Mouse (Mus musculus) heart, embryonic 11.5 days (tissue): ENCODE measurements around the gene Plek. TPM values are rescaled to one million over a fixed set of nuclear protein-coding genes. Genes with fewer than 3 reads are reported as not detected.
A peak's percentile ranks its signal among the peaks of the same experiment; 100 is the strongest.

Experiments used
- ATAC-seq: fragments of 200-750 bp; cut with Nextera tagmentation; replicated peaks from 2 replicates; pipeline ENCODE4 v1.8.0; 2017; ENCODE audit warnings: moderate library complexity; ENCODE audit not compliant: insufficient number of reproducible peaks, low FRiP score, low TSS enrichment
- H3K27ac ChIP-seq: fragments of 300-500 bp; sonication (generic); 2 replicates; pipeline ENCODE4 v1.5.1; 2014; ENCODE audit warnings: mild to moderate bottlenecking, low read depth, low read length
- H3K27me3 ChIP-seq: fragments of 300-500 bp; sonication (generic); 2 replicates; pipeline ENCODE4 v1.6.1; 2014; ENCODE audit warnings: mild to moderate bottlenecking, low read length, mixed read lengths; ENCODE audit not compliant: control insufficient read depth, insufficient read depth
- H3K36me3 ChIP-seq: fragments of 300-500 bp; sonication (generic); 2 replicates; pipeline ENCODE4 v1.6.1; 2014; ENCODE audit warnings: mild to moderate bottlenecking, low read length, moderate library complexity, mixed read lengths; ENCODE audit not compliant: control insufficient read depth, insufficient read depth
- H3K4me1 ChIP-seq: fragments of 300-500 bp; sonication (generic); 2 replicates; pipeline ENCODE4 v1.6.1; 2014; ENCODE audit warnings: low read length; ENCODE audit not compliant: control insufficient read depth, insufficient read depth
- H3K4me2 ChIP-seq: fragments of 300-500 bp; sonication (generic); 2 replicates; pipeline ENCODE4 v1.6.1; 2014; ENCODE audit warnings: mild to moderate bottlenecking, moderate library complexity
- H3K4me3 ChIP-seq: fragments of 300-500 bp; sonication (generic); 2 replicates; pipeline ENCODE4 v1.5.1; 2014; ENCODE audit warnings: low read depth, low read length
- H3K9ac ChIP-seq: fragments of 300-500 bp; sonication (generic); 2 replicates; pipeline ENCODE4 v1.6.1; 2014; ENCODE audit warnings: mild to moderate bottlenecking, low read depth, low read length, moderate library complexity
- H3K9me3 ChIP-seq: fragments of 300-500 bp; sonication (generic); replicated peaks from 2 replicates; pipeline ENCODE4 v1.6.1; 2016; ENCODE audit warnings: low read length; ENCODE audit not compliant: control insufficient read depth
- WGBS: fragments of 180-500 bp; shearing (Covaris S2); extraction: QIAGEN DNeasy Blood & Tissue Kit; methylation state at CpG from one replicate; pipeline ENCODE4 v1.1.7; 2014; ENCODE audit not compliant: insufficient replicate concordance; 5-methylcytosine and 5-hydroxymethylcytosine counted together
- polyA plus RNA-seq: library from polyadenylated mRNA; unstranded; fragments of >200 nt; fragmentation: Nextera tagmentation; extraction: Ambion mirVana; gene quantifications from 2 replicates; pipeline ENCODE4 v1.2.1, GENCODE M21; 2014

The Plek gene
- polyA plus RNA-seq, 1 experiment from 2014 or later = 8.3 TPM

DNA sequence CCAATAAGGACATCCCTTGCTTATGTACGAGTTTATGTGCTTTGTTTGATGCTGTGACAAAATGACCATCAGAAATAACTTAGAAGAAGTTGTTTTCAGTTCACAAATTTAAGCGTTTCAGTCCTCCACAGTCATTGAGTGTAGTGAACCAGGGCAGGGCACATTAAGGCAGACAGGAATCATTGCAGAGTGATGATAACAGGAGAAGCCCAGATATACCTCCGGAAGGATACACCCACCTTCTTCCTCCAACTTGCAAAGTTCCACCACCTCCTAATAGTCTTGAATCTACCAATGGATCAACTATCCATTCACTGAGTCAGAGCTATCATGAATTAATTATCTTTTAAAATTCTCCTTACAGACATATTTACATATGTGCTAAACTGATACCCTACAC lies 80.2 kb downstream of the Plek start:
- H3K4me2 ChIP-seq = no peak overlapping the region
- H3K36me3 ChIP-seq = no peaks in the 10 kb centered on the region
- no peak overlapping the region for H3K4me3 ChIP-seq
- no peak for ATAC-seq
- no peaks in the 10 kb centered on the region for H3K27me3 ChIP-seq
- H3K4me1 ChIP-seq = 0 out of 2 replicates have a peak, but pooled peaks cover 1% of the 10 kb centered on the region
- H3K27ac ChIP-seq = no peak overlapping the region
- 70% methylated on average over 3 of the region's 3 CpGs for WGBS
- H3K9me3 ChIP-seq = no peaks in the 10 kb centered on the region
- H3K9ac ChIP-seq = no peak overlapping the region

DNA sequence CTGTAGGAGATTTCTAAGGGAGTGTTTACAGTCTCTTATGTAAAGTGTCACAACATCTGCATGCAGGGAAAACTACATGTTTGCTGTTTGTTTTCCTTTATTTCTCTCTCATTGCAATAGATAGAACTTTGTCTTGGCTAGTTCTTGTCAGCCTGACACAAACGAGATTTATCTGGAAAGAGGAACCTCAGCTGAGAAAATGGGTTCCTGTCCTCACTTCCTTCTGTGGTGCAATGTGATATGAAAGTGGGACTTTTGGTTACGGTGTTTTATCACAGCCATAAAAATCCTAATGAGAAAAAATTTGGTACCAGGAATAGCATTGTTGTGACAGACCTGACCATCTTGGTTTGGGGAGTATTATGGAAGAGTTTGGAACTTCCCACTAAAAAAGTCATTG lies 82.5 kb downstream of the Plek start:
- Histone ChIP-seq H3K4me2 (no peak overlapping the region), H3K9me3 (no peaks in the 10 kb centered on the region), H3K36me3 (no peaks in the 10 kb centered on the region), H3K27me3 (no peaks in the 10 kb centered on the region), H3K4me3 (no peak overlapping the region), H3K4me1 (no peaks in the 10 kb centered on the region), H3K9ac (no peak overlapping the region), H3K27ac (no peak overlapping the region)
- no peak for ATAC-seq
- WGBS = 53% methylated on average over 2 of the region's 2 CpGs

DNA sequence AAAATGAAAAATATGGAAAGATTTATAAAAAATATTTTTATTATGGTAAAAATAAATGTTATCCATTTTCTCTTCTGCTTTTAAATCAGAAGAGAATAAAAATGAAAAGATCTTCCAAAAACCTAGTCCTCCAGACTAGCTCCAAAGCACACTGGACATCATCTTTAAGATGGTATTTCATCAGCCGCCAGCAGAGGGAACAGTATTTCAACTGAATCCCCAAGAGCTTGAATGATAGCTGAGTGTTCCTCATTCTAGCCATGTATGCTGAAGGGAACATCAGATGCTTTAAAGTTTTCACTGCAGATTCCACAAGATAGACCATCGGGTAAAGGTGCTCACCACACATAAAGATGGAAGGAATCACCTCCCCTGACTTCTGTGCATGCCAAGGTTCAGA lies 84.4 kb downstream of the Plek start:
- WGBS = 31% methylated on average over 2 of the region's 2 CpGs
- H3K27me3 ChIP-seq = no peaks in the 10 kb centered on the region

DNA sequence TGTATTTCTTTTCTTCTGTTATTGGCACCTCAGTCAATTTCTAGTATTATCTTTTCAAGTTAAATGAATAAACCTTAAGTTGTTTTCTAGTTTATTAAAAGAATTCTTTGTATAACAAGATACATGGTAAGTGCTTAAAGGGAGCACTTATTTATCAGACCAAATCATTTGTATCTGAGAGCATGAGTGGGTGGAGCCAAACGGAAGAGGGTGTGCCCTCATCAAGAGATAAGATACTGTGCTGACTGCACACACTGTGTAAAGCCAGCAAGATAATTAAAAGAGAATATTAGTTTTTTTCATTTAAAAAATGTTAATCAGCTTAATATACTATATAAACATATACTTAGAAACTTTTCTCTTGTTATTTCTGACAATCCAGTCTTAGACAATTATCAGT lies 93.7 kb downstream of the Plek start:
- no peak overlapping the region for H3K27ac ChIP-seq
- no peaks in the 10 kb centered on the region for H3K27me3 ChIP-seq
- no peak overlapping the region for H3K4me2 ChIP-seq
- no peak for ATAC-seq
- H3K9ac ChIP-seq = no peak overlapping the region
- H3K4me1 ChIP-seq = no peaks in the 10 kb centered on the region
- WGBS = 65% methylated on average over 1 of the region's 1 CpGs
- H3K4me3 ChIP-seq = no peak overlapping the region
- H3K9me3 ChIP-seq = no peaks in the 10 kb centered on the region
- no peaks in the 10 kb centered on the region for H3K36me3 ChIP-seq

More for the DNA sequence above, 84.4 kb downstream of the Plek start:
- Histone ChIP-seq H3K27ac (no peak overlapping the region), H3K9ac (no peak overlapping the region), H3K4me3 (no peak overlapping the region), H3K4me1 (no peaks in the 10 kb centered on the region), H3K9me3 (no peaks in the 10 kb centered on the region), H3K36me3 (no peaks in the 10 kb centered on the region), H3K4me2 (no peak overlapping the region)
- no peak for ATAC-seq

DNA sequence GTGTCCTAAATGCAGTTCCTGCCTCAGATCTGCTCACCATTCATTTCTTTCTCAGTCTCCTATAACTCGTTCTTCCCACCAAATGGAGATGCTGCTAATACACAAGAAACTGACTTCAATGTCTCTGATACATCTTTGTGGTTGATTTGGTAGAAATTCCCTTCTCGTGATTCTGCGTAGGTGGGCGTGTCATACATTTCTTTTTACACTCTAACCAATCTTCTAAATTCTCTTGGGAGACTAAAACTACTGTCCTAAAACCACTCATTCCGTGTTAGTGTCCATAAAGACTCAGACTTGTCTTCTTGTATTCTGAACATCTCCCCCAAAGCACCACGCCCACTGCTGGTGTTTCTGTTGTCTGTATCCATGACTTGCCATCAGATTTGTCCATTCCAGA lies 95.2 kb downstream of the Plek start:
- ATAC-seq = no peak
- Histone ChIP-seq H3K9me3 (no peaks in the 10 kb centered on the region), H3K4me1 (no peaks in the 10 kb centered on the region), H3K4me2 (no peak overlapping the region), H3K4me3 (no peak overlapping the region), H3K27ac (no peak overlapping the region), H3K9ac (no peak overlapping the region), H3K27me3 (no peaks in the 10 kb centered on the region), H3K36me3 (no peaks in the 10 kb centered on the region)
- 89% methylated on average over 6 of the region's 6 CpGs for WGBS

DNA sequence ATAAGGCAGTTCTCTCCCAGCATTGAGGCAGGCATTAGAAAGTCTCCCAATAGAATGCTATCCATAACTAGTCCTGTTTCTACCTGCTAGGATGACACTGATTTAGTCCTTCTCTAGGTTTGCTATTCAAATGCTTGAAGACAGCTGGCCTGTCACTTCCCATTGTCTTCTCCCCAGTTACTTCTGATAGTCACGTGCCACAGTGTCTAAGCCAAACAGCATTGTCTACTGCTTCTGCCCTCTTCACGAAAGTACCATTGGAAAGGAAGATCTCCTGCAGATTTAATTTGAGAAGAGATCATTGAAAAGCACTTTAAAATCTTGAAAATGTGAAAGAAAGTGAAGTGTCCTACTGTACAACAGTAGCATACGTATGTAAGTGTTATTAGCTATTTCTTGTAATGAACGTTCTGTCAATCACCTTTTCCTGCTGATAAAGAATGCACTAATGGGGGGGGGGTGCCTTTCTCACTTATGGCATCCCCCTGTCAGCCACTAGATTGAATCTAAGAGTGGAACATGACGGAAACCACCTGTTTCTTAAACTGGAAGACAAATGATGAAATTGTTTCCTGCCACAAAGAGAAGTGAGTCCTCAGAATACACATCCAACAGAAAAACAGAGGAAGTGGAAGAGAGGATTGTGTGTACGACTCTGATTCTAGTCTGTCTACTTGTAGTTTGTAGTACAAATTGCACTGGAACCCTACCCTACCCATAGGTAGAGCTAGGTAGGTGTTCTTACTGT lies 95.9 kb downstream of the Plek start:
- no peak overlapping the region for H3K4me3 ChIP-seq
- no peaks in the 10 kb centered on the region for H3K27me3 ChIP-seq
- WGBS = 82% methylated on average over 6 of the region's 6 CpGs
- no peaks in the 10 kb centered on the region for H3K9me3 ChIP-seq
- no peaks in the 10 kb centered on the region for H3K36me3 ChIP-seq
- H3K4me1 ChIP-seq = no peaks in the 10 kb centered on the region
- no peak overlapping the region for H3K4me2 ChIP-seq
- no peak for ATAC-seq
- H3K9ac ChIP-seq = no peak overlapping the region
- no peak overlapping the region for H3K27ac ChIP-seq

DNA sequence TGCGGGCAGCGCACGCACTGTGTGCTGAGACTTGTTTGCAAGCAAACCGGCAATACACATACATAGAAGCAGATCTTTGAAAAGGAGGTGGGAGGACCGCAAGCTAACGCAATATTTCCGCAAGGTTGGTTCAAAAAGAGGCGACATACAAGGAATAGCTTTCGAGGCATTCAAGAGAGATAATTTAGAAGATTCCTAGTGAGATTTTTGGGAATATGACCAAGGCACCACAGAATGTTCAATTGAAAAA lies 100.5 kb downstream of the Plek start:
- no peaks in the 10 kb centered on the region for H3K4me1 ChIP-seq
- H3K27me3 ChIP-seq = no peaks in the 10 kb centered on the region
- H3K4me3 ChIP-seq = peak overlapping the region; percentile 81
- no peaks in the 10 kb centered on the region for H3K9me3 ChIP-seq
- H3K4me2 ChIP-seq = peak overlapping the region; percentile 89
- peak overlapping the region; percentile 80 for H3K27ac ChIP-seq
- WGBS = 5% methylated on average over 9 of the region's 9 CpGs
- H3K36me3 ChIP-seq = no peaks in the 10 kb centered on the region
- peak overlapping the region; percentile 89 for H3K9ac ChIP-seq
- no peak for ATAC-seq

DNA sequence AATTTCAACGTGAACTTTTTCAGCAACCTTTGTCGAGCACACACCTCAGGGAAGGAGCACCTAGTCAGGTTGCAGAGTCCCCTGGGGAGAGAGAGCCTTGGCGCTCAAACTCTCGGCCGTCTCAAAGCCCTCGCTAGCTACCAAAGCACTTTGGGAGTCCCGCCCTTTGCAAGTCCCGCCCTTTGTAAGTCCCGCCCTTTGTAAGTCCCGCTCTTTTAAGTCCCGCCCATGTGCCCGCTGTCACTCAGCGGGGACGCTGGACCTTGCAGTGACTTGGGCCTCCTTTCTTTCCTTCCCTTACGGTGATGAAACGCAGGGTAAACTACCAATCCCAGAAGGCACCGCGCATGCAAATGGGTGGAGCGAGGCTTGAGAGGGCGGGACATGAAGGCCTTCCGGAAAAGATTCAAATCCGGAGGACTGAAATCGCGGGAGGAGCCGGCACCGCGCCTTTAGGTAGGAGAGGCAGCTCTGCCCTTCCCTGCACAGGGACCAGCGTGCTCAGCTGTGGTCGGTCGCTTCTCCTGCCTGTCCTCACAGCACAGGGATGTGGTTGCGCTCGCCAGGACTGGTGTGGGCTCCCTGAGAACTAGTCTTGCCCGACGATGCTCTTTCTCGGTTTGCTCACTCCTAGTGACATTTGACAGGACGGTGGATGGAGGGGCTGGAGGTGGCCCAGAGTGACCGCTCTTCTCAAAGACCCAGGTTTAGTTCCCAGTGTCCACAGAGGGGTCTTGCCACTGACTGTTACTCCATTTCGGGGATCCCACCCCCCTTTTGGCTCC lies 101.0 kb downstream of the Plek start, which contains the start of gene Fbxo48:
TSS of gene Fbxo48 (plus strand) at position 400 of the 785 bp plus-strand sequence.
- Histone ChIP-seq H3K27me3 (no peaks in the 10 kb centered on the region), H3K36me3 (no peaks in the 10 kb centered on the region), H3K9me3 (no peaks in the 10 kb centered on the region), H3K4me2 (peak within 1 kb of the TSS; percentile 89), H3K4me3 (peak within 1 kb of the TSS; percentile 81), H3K27ac (peak within 1 kb of the TSS; percentile 80), H3K4me1 (no peaks in the 10 kb centered on the region), H3K9ac (peak within 1 kb of the TSS; percentile 89)
- ATAC-seq = peak; percentile 100
- 0% methylated on average over 38 of the region's 38 CpGs for whole genome bisulfite sequencing
